Mouse (Mus musculus): ENCODE results near the gene Auts2. TPM values are rescaled to one million over a fixed set of nuclear protein-coding genes. Genes with fewer than 3 reads are reported as not detected.

Gene Auts2
- total and polyA plus RNA-seq, 2 experiments from 2014 or later, result 35.2 to 57.5 TPM

DNA sequence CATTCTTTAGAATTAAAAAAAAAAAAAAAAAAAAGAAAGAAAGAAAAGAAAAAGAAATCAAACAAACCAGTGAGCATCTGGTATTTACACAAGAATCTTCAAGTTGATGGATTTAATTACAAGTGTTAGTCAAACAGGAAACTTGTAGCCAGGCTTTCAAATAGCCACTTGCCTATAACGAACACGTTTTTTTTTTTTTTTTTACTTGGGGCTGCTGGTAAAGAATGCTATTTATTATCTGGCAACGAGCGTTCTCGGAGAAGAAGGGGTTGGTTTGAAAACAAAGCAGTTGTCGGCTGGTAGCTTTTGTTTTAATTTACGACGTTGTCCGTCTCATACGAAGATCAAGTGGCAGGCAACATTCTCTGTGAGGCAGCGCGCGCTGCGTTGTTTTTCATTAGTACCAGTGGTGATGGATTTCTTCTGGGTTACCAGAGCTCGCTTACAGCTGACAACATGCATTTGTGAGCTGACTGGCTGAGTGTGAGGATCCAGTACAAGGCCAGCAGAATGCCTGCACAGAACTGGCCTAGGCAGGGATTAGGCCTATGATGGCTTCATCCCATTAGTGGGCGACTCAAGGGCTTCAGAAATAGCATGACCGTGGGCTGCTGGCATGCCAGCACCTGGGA is 994.1 kb downstream of the Auts2 start:
- H3K4me3 ChIP-seq (ENCODE audit: low read depth, low read length), result no peak overlapping the region
- ATAC-seq (ENCODE audit: low FRiP score) (no peak), DNase-seq (ENCODE audit: low spot score) (peak; percentile 49)
- no peak for TF ChIP-seq CTCF (IDR thresholded peaks at IDR 0.05)
- H3K36me3 ChIP-seq (ENCODE audit: insufficient read depth, low read length), result no peaks in the 10 kb centered on the region
- 33% methylated on average over 17 of the region's 17 CpGs for WGBS
- H3K9me3 ChIP-seq (ENCODE audit: low read length), result no peaks in the 10 kb centered on the region
- H3K27me3 ChIP-seq (ENCODE audit: insufficient read depth, low read length), result no peaks in the 10 kb centered on the region
- H3K4me2 ChIP-seq (ENCODE audit: low read depth, low read length, poor library complexity, severe bottlenecking), result no peak overlapping the region
- no peaks in the 10 kb centered on the region for H3K4me1 ChIP-seq (ENCODE audit: insufficient read depth, low read length)
- H3K9ac ChIP-seq (replicated peaks; ENCODE audit: low read length, poor library complexity, severe bottlenecking), result no peak overlapping the region
- H3K27ac ChIP-seq (ENCODE audit: low read depth, low read length), result no peak overlapping the region

GRCm38 (mm10) chr5:131547926-131548325 is 995.2 kb downstream of the Auts2 start:
- no peak overlapping the region for H3K9ac ChIP-seq (replicated peaks; ENCODE audit: low read length, poor library complexity, severe bottlenecking)
- H3K4me1 ChIP-seq (ENCODE audit: insufficient read depth, low read length), result no peaks in the 10 kb centered on the region
- no peak overlapping the region for H3K4me2 ChIP-seq (ENCODE audit: low read depth, low read length, poor library complexity, severe bottlenecking)
- no peak overlapping the region for H3K4me3 ChIP-seq (ENCODE audit: low read depth, low read length)
- DNase-seq (ENCODE audit: low spot score) (peak; percentile 60), ATAC-seq (ENCODE audit: low FRiP score) (no peak)
- TF ChIP-seq CTCF (IDR thresholded peaks at IDR 0.05), result no peak
- 37% methylated on average over 6 of the region's 6 CpGs for WGBS
- no peak overlapping the region for H3K27ac ChIP-seq (ENCODE audit: low read depth, low read length)
- no peaks in the 10 kb centered on the region for H3K36me3 ChIP-seq (ENCODE audit: insufficient read depth, low read length)
- no peaks in the 10 kb centered on the region for H3K27me3 ChIP-seq (ENCODE audit: insufficient read depth, low read length)
- no peaks in the 10 kb centered on the region for H3K9me3 ChIP-seq (ENCODE audit: low read length)

DNA sequence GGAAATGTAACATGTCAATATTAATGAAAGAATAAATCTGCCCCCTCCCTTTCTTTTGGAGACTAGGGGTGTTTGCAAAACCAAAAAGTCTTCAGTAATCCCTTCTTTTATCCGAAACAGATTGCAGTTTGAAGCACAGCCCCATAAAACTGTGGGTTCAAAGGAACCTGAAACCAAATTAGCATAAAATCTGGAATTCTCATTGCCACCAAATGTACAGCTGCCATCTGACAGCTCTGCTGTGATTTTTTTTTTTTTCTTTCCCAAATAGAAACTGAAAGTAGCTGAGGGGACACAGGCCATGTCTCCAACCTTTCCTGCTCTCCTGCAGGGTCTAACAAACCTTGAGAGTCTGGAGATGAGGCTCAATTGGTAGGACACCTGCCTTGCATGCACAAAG is 996.7 kb downstream of the Auts2 start:
- DNase-seq (ENCODE audit: low spot score), result no peak
- no peak for ATAC-seq (ENCODE audit: low FRiP score)

DNA sequence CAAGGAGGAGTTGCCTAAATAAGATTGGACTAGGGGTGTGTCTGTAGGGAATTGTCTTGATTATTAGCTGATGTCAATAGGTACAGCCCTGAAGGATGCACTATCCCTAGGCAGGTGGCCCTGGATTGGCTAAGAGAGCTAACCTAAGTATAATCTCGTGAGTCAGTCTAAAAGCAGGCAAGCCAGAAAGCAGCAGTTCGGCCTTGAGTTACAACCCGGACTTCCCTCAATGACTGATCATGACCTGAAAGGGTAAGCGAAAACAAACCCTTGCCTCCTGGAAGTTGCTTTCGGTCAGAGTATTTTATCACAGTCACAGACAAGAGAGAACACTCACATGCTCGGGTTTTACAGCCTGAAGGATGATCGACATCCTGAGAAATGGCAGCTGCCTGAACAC is 998.8 kb downstream of the Auts2 start:
- H3K36me3 ChIP-seq (ENCODE audit: insufficient read depth, low read length), result no peaks in the 10 kb centered on the region
- no peak for ATAC-seq (ENCODE audit: low FRiP score)
- WGBS, result 95% methylated on average over 7 of the region's 7 CpGs

More for the DNA sequence above, 996.7 kb downstream of the Auts2 start:
- Histone ChIP-seq H3K36me3 (ENCODE audit: insufficient read depth, low read length) (no peaks in the 10 kb centered on the region), H3K4me1 (ENCODE audit: insufficient read depth, low read length) (no peaks in the 10 kb centered on the region), H3K4me2 (ENCODE audit: low read depth, low read length, poor library complexity, severe bottlenecking) (no peak overlapping the region), H3K27ac (ENCODE audit: low read depth, low read length) (no peak overlapping the region), H3K27me3 (ENCODE audit: insufficient read depth, low read length) (no peaks in the 10 kb centered on the region), H3K9ac (replicated peaks; ENCODE audit: low read length, poor library complexity, severe bottlenecking) (no peak overlapping the region), H3K9me3 (ENCODE audit: low read length) (no peaks in the 10 kb centered on the region), H3K4me3 (ENCODE audit: low read depth, low read length) (no peak overlapping the region)
- WGBS, result 50% methylated on average over 1 of the region's 1 CpGs
- no peak for TF ChIP-seq CTCF (IDR thresholded peaks at IDR 0.05)

GRCm38 (mm10) chr5:131538311-131538915 is 1004.7 kb downstream of the Auts2 start:
- ATAC-seq (ENCODE audit: low FRiP score) (peak; percentile 78), DNase-seq (ENCODE audit: low spot score) (peak; percentile 60)
- H3K4me1 ChIP-seq (ENCODE audit: insufficient read depth, low read length), result 0 out of 2 replicates have a peak, but pooled peaks cover 6% of the 10 kb centered on the region
- H3K36me3 ChIP-seq (ENCODE audit: insufficient read depth, low read length), result no peaks in the 10 kb centered on the region
- peak overlapping the region; percentile 94 for H3K4me2 ChIP-seq (ENCODE audit: low read depth, low read length, poor library complexity, severe bottlenecking)
- under 1% methylated on average over 44 of the region's 68 CpGs for WGBS
- peak overlapping the region; percentile 89 for H3K4me3 ChIP-seq (ENCODE audit: low read depth, low read length)
- peak overlapping the region; percentile 71 for H3K9ac ChIP-seq (replicated peaks; ENCODE audit: low read length, poor library complexity, severe bottlenecking)
- no peaks in the 10 kb centered on the region for H3K9me3 ChIP-seq (ENCODE audit: low read length)
- H3K27me3 ChIP-seq (ENCODE audit: insufficient read depth, low read length), result no peaks in the 10 kb centered on the region
- peak overlapping the region; percentile 92 for H3K27ac ChIP-seq (ENCODE audit: low read depth, low read length)
- TF ChIP-seq CTCF (IDR thresholded peaks at IDR 0.05), result peak; percentile 33; the same call in 1 of the 2 replicates

More for the DNA sequence above, 998.8 kb downstream of the Auts2 start:
- H3K4me3 ChIP-seq (ENCODE audit: low read depth, low read length), result no peak overlapping the region
- H3K9ac ChIP-seq (replicated peaks; ENCODE audit: low read length, poor library complexity, severe bottlenecking), result no peak overlapping the region
- H3K9me3 ChIP-seq (ENCODE audit: low read length), result no peaks in the 10 kb centered on the region
- TF ChIP-seq CTCF (IDR thresholded peaks at IDR 0.05), result no peak
- no peaks in the 10 kb centered on the region for H3K27me3 ChIP-seq (ENCODE audit: insufficient read depth, low read length)
- no peak overlapping the region for H3K4me2 ChIP-seq (ENCODE audit: low read depth, low read length, poor library complexity, severe bottlenecking)
- H3K27ac ChIP-seq (ENCODE audit: low read depth, low read length), result no peak overlapping the region
- no peaks in the 10 kb centered on the region for H3K4me1 ChIP-seq (ENCODE audit: insufficient read depth, low read length)
- no peak for DNase-seq (ENCODE audit: low spot score)

GRCm38 (mm10) chr5:131537831-131538310 is 1005.3 kb downstream of the Auts2 start:
- H3K27me3 ChIP-seq (ENCODE audit: insufficient read depth, low read length), result no peaks in the 10 kb centered on the region
- DNase-seq (ENCODE audit: low spot score) (peak; percentile 63), ATAC-seq (ENCODE audit: low FRiP score) (peak; percentile 63)
- H3K4me3 ChIP-seq (ENCODE audit: low read depth, low read length), result peak overlapping the region; percentile 89
- no peaks in the 10 kb centered on the region for H3K36me3 ChIP-seq (ENCODE audit: insufficient read depth, low read length)
- H3K9me3 ChIP-seq (ENCODE audit: low read length), result no peaks in the 10 kb centered on the region
- WGBS, result 1% methylated on average over 36 of the region's 48 CpGs
- H3K27ac ChIP-seq (ENCODE audit: low read depth, low read length), result peak overlapping the region; percentile 92
- 0 out of 2 replicates have a peak, but pooled peaks cover 6% of the 10 kb centered on the region for H3K4me1 ChIP-seq (ENCODE audit: insufficient read depth, low read length)
- no peak for TF ChIP-seq CTCF (IDR thresholded peaks at IDR 0.05)
- H3K4me2 ChIP-seq (ENCODE audit: low read depth, low read length, poor library complexity, severe bottlenecking), result peak overlapping the region; percentile 94
- H3K9ac ChIP-seq (replicated peaks; ENCODE audit: low read length, poor library complexity, severe bottlenecking), result peak overlapping the region; percentile 71

Data from midbrain, postnatal 0 days (tissue).